Mouse (Mus musculus) liver, embryonic 18 days (tissue): Measurements from ENCODE around the gene Cyp4a10. TPM values are rescaled to one million over a fixed set of nuclear protein-coding genes. Genes with fewer than 3 reads are reported as not detected.

Experiments
- polyA plus RNA-seq: library from polyadenylated mRNA; depleted of rRNA; stranded (reverse); fragments of >200 nt; gene quantifications from 2 replicates; pipeline ENCODE4 v1.2.3, GENCODE M21; 2012; rRNA removed

The Cyp4a10 gene
- polyA plus RNA-seq = 107 and 153 TPM in 2 replicates

GRCm38 (mm10) chr4:115518000-115518399 is at the start of gene Cyp4a10:
TSS of gene Cyp4a10 (plus strand) at chr4:115518264.

GRCm38 (mm10) chr4:115496001-115496400 is 22.1 kb upstream of the Cyp4a10 start, which contains the start of gene Cyp4a14:
TSS of gene Cyp4a14 (minus strand) at chr4:115496142.

DNA sequence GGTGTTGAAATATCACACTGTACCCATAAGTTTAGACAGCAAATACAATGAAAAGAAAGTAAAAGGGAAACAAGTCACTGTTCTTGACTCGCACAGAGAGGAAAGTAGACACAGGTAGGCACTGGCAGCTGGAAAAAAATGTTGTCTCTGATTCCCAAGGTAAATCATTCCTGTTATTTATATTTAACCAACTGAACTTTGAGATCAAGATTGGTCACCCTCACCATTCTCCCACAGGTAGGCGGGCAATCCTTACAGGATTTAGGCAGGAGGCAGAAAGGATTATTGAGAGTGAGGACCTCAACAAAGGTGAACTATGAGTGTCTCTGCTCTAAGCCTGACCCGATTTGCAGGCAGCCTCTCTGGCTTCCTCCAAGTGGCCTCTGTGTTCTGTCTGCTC is 45.3 kb downstream of the Cyp4a10 start, which contains the start of gene Cyp4a31:
Cyp4a31 (plus strand) TSS at position 249 of the 400 bp plus-strand sequence.

Other genes starting within 250 kb of the Cyp4a10 start
- gene Cyp4a12a, start 219.2 kb upstream of the Cyp4a10 start, polyA plus RNA-seq = 19.0 and 50.7 TPM in 2 replicates
- gene Cyp4a12b, start 106.6 kb upstream of the Cyp4a10 start, polyA plus RNA-seq = 3.7 and 8.0 TPM in 2 replicates
- gene Cyp4a30b, start 65.7 kb upstream of the Cyp4a10 start, polyA plus RNA-seq = not detected in 2 replicates
- 174 and 262 TPM in 2 replicates for gene Cyp4a14, start 22.1 kb upstream of the Cyp4a10 start, polyA plus RNA-seq
- 35.9 and 45.8 TPM in 2 replicates for gene Cyp4a31, start 45.4 kb downstream of the Cyp4a10 start, polyA plus RNA-seq
- gene Cyp4a32, start 82.7 kb downstream of the Cyp4a10 start, polyA plus RNA-seq = 6.9 and 7.2 TPM in 2 replicates
- 8.3 and 8.7 TPM in 2 replicates for gene Cyp4b1, start 129.5 kb downstream of the Cyp4a10 start, polyA plus RNA-seq
- gene Efcab14, start 219.5 kb downstream of the Cyp4a10 start, polyA plus RNA-seq = 7.0 and 7.2 TPM in 2 replicates